Mouse (Mus musculus): ENCODE results near the gene Ube2j2. TPM values are rescaled to one million over a fixed set of nuclear protein-coding genes. Genes with fewer than 3 reads are reported as not detected.

Gene Ube2j2
- total and polyA plus RNA-seq, 3 experiments = 121 to 172 TPM; not detected in 1

DNA sequence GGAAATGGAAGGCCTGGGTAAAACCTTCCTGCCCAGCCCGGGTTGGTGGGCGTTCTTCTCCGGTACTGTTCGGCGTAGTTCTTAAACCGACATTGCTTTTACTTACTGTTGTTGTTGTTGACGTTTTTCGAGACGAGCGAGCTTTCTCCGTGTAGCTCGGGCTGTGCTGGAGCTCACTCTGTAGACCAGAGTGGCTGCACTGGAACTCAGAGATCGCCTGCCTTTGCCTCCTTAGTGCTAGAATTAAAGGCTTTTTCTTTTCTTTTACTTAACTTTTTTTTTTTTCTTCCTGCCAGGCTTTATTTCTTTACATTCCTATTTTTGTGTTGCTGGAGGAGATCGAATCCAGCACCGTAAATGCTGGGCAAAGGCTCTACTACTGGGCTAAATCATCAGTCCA is 50.0 kb downstream of the Ube2j2 start:
- no peaks in the 10 kb centered on the region for H3K9me3 ChIP-seq (replicated peaks; ENCODE audit: insufficient read depth, low read length)
- H3K36me3 ChIP-seq (ENCODE audit: control insufficient read depth in 1 of 2, insufficient read depth in 2 of 2, low read length in 2 of 2) = peaks cover 11 to 35% of the 10 kb centered on the region in 2 experiments
- H3K9ac ChIP-seq (ENCODE audit: control insufficient read depth, low read depth, low read length, poor library complexity, severe bottlenecking) = peak overlapping the region; percentile 99
- H3K4me3 ChIP-seq (ENCODE audit: control insufficient read depth in 1 of 2, insufficient read depth in 1 of 2, low read depth in 2 of 2, low read length in 2 of 2) = peak overlapping the region; percentile 81 to 98
- peaks cover 52% of the 10 kb centered on the region for H3K79me2 ChIP-seq (ENCODE audit: control insufficient read depth, insufficient read depth, low read length, poor library complexity)
- peak overlapping the region; percentile 97 for H3K27ac ChIP-seq (ENCODE audit: control insufficient read depth, low read depth, low read length)
- no peaks in the 10 kb centered on the region for H3K27me3 ChIP-seq (ENCODE audit: control insufficient read depth in 1 of 2, insufficient read depth in 2 of 2, low read length in 2 of 2)
- TF ChIP-seq ZMIZ1 (IDR thresholded peaks at IDR 0.05; ENCODE audit: low read depth, low read length) (no peak), CHD1 (IDR thresholded peaks at IDR 0.05; ENCODE audit: low read depth, low read length) (peak; percentile 95), MXI1 (IDR thresholded peaks at IDR 0.05; ENCODE audit: low read depth, low read length) (0 out of 2 replicates have a peak, but pooled peaks have one; percentile 33)
- H3K4me1 ChIP-seq (ENCODE audit: control insufficient read depth in 1 of 2, insufficient read depth in 2 of 2, low read length in 2 of 2) = peaks cover 4 to 33% of the 10 kb centered on the region in 2 experiments
- no peak for DNase-seq (ENCODE audit: low read depth, low spot score)

DNA sequence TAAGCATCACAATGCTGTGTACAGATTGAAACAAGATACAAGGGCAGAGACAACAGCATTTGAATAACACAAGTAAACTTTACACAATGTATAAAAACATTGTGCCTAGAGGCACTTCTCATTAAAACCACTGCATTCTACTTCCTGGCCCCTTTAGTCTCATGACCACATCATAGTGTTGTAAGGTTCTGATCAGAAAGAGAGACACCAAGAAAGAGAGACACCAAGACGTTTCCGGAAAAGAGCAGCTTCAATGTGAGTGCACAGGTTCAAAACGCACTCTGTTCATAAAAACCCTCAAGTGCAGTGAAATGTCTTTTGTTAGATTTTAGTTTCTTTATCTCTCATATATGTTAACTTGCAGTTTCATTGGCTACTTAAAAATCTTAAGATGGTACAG is 60.5 kb downstream of the Ube2j2 start:
- no peaks in the 10 kb centered on the region for H3K27me3 ChIP-seq (ENCODE audit: control insufficient read depth in 1 of 2, insufficient read depth in 2 of 2, low read length in 2 of 2)
- no peak overlapping the region for H3K27ac ChIP-seq (ENCODE audit: control insufficient read depth, low read depth, low read length)
- TF ChIP-seq POLR2AphosphoS2 (IDR thresholded peaks at IDR 0.05; ENCODE audit: low read length) (no peak), MAZ (IDR thresholded peaks at IDR 0.05; ENCODE audit: low read depth, low read length) (no peak), SIN3A (IDR thresholded peaks at IDR 0.05; ENCODE audit: low read length) (no peak), USF1 (IDR thresholded peaks at IDR 0.05; ENCODE audit: low read depth, low read length) (no peak), GABPA (IDR thresholded peaks at IDR 0.05; ENCODE audit: low read depth, low read length) (no peak), BHLHE40 (IDR thresholded peaks at IDR 0.05; ENCODE audit: borderline replicate concordance, low read depth, low read length) (no peak), TBP (IDR thresholded peaks at IDR 0.05; ENCODE audit: low read depth, low read length) (no peak), ZMIZ1 (IDR thresholded peaks at IDR 0.05; ENCODE audit: low read depth, low read length) (no peak), CHD2 (IDR thresholded peaks at IDR 0.05; ENCODE audit: low read length) (no peak), GATA1 (IDR thresholded peaks at IDR 0.05; ENCODE audit: low read depth, low read length) (no peak), ELF1 (IDR thresholded peaks at IDR 0.05; ENCODE audit: low read depth, low read length) (no peak), E2F4 (IDR thresholded peaks at IDR 0.05; ENCODE audit: borderline replicate concordance, low read depth, low read length) (no peak), MAX (IDR thresholded peaks at IDR 0.05; ENCODE audit: low read length) (no peak), ETS1 (IDR thresholded peaks at IDR 0.05; ENCODE audit: low read depth, low read length) (no peak), KAT2A (conservative IDR thresholded peaks at IDR 0.05; ENCODE audit: low read depth, low read length) (no peak), EP300 (IDR thresholded peaks at IDR 0.05; ENCODE audit: low read depth in 1 of 2, low read length in 2 of 2) (no peak), MEF2A (IDR thresholded peaks at IDR 0.05; ENCODE audit: extremely low read depth, insufficient replicate concordance, low read depth, low read length, poor library complexity, severe bottlenecking) (no peak), UBTF (IDR thresholded peaks at IDR 0.05; ENCODE audit: borderline replicate concordance, insufficient read depth, low read depth, low read length) (no peak), ZNF384 (IDR thresholded peaks at IDR 0.05; ENCODE audit: low read depth, low read length) (no peak)
- no peaks in the 10 kb centered on the region for H3K9me3 ChIP-seq (replicated peaks; ENCODE audit: insufficient read depth, low read length)
- H3K36me3 ChIP-seq (ENCODE audit: control insufficient read depth in 1 of 2, insufficient read depth in 2 of 2, low read length in 2 of 2) = peaks cover 0 to 35% of the 10 kb centered on the region in 2 experiments; a peak in 2 of 4 replicates
- DNase-seq (ENCODE audit: low read depth, low spot score) = no peak
- no peaks in the 10 kb centered on the region; the same call in 1 of the 2 replicates for H3K79me2 ChIP-seq (ENCODE audit: control insufficient read depth, insufficient read depth, low read length, poor library complexity)
- H3K4me1 ChIP-seq (ENCODE audit: control insufficient read depth in 1 of 2, insufficient read depth in 2 of 2, low read length in 2 of 2) = no peaks in the 10 kb centered on the region
- H3K9ac ChIP-seq (ENCODE audit: control insufficient read depth, low read depth, low read length, poor library complexity, severe bottlenecking) = no peak overlapping the region
- H3K4me3 ChIP-seq (ENCODE audit: control insufficient read depth in 1 of 2, insufficient read depth in 1 of 2, low read depth in 2 of 2, low read length in 2 of 2) = no peak overlapping the region

Measured in MEL (cell line).